Mouse (Mus musculus) heart, embryonic 12.5 days (tissue): ENCODE results near the gene Tbl2. TPM values are rescaled to one million over a fixed set of nuclear protein-coding genes. Genes with fewer than 3 reads are reported as not detected.

Experiments used
- ATAC-seq: fragments of 200-750 bp; cut with Nextera tagmentation; 2 replicates; pipeline ENCODE4 v1.8.0; 2017; ENCODE audit warnings: moderate TSS enrichment, moderate library complexity; ENCODE audit not compliant: insufficient number of reproducible peaks, low FRiP score
- H3K27ac ChIP-seq: fragments of 300-500 bp; sonication (generic); 2 replicates; pipeline ENCODE4 v1.5.1; 2016; ENCODE audit warnings: mild to moderate bottlenecking, moderate library complexity; ENCODE audit not compliant: poor library complexity, severe bottlenecking
- H3K27me3 ChIP-seq: fragments of 300-500 bp; sonication (generic); replicated peaks from 2 replicates; pipeline ENCODE4 v1.6.1; 2016; ENCODE audit warnings: mild to moderate bottlenecking, moderate library complexity
- H3K36me3 ChIP-seq: fragments of 300-500 bp; sonication (generic); 2 replicates; pipeline ENCODE4 v1.6.1; 2016; ENCODE audit warnings: mild to moderate bottlenecking, moderate library complexity
- H3K4me1 ChIP-seq: fragments of 300-500 bp; sonication (generic); replicated peaks from 2 replicates; pipeline ENCODE4 v1.6.1; 2016; ENCODE audit warnings: mild to moderate bottlenecking
- H3K4me2 ChIP-seq: fragments of 300-500 bp; sonication (generic); 2 replicates; pipeline ENCODE4 v1.6.1; 2016; ENCODE audit warnings: mild to moderate bottlenecking, moderate library complexity
- H3K4me3 ChIP-seq: fragments of 300-500 bp; sonication (generic); 2 replicates; pipeline ENCODE4 v1.5.1; 2016; ENCODE audit warnings: mild to moderate bottlenecking
- H3K9ac ChIP-seq: fragments of 300-500 bp; sonication (generic); 2 replicates; pipeline ENCODE4 v1.6.1; 2016; ENCODE audit warnings: mild to moderate bottlenecking, moderate library complexity
- H3K9me3 ChIP-seq: fragments of 300-500 bp; sonication (generic); replicated peaks from 2 replicates; pipeline ENCODE4 v1.6.1; 2016; ENCODE audit warnings: mild to moderate bottlenecking, moderate library complexity
- WGBS: fragments of 180-500 bp; shearing (Covaris S2); methylation state at CpG from one replicate; pipeline ENCODE4 v1.1.7; 2016; 5-methylcytosine and 5-hydroxymethylcytosine counted together
- polyA plus RNA-seq: library from polyadenylated mRNA; unstranded; fragments of >200 nt; fragmentation: Nextera tagmentation; extraction: Ambion mirVana; gene quantifications from 2 replicates; pipeline ENCODE4 v1.2.1, GENCODE M21; 2016

Tbl2 gene
- polyA plus RNA-seq, 1 experiment from 2014 or later = 26.8 TPM

DNA sequence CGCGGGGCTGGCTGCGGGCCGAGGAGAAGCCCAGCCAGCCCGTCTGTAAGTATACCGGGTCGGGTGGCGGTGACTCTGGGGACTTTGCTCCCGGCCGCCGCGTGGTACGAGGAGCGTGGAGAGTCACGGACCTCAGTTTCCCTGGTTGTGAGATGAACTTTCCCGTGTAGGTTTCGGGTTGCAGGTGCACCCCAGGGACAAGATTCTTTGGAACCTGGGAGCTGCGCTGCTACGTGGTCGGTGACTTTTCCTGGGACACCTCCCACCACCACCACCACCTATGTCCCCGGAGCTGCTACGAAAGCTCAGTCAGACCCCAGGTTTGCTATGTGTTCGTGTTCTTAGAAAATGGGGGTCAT is 342 bp downstream of the Tbl2 start:
- Histone ChIP-seq H3K4me2 (peak overlapping the region; percentile 76), H3K27me3 (no peaks in the 10 kb centered on the region), H3K27ac (peak overlapping the region; percentile 62), H3K4me1 (peaks cover 15% of the 10 kb centered on the region), H3K9ac (peak overlapping the region; percentile 91), H3K4me3 (peak overlapping the region; percentile 72), H3K9me3 (no peaks in the 10 kb centered on the region), H3K36me3 (peaks cover 27% of the 10 kb centered on the region)
- ATAC-seq = no peak
- WGBS = under 1% methylated on average over 23 of the region's 23 CpGs

DNA sequence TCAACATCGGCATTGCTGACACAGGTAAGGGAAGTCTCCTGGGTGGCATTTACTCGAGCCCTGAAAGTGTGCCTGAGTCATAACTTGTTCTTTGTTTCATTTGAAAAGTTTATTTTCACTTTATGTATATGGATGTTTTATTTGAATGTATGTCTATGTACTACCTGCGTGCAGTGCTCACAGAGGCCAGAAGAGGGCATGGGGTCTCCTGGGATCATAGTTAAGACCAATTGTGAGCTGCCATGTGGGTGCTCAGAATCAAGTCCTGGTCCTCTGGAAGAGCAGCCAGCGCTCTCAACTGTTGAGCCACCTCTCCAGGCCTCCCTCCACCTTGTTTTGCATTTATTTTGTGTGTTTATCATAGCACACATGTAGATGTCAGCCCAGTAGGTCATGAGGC is 7.0 kb downstream of the Tbl2 start:
- no peak overlapping the region for H3K9ac ChIP-seq
- no peak for ATAC-seq
- H3K4me1 ChIP-seq = peaks cover 4% of the 10 kb centered on the region
- 97% methylated on average over 4 of the region's 4 CpGs for WGBS
- no peak overlapping the region for H3K4me3 ChIP-seq
- no peak overlapping the region for H3K4me2 ChIP-seq
- 0 out of 2 replicates have a peak, but pooled peaks cover 6% of the 10 kb centered on the region for H3K9me3 ChIP-seq
- peaks cover 92% of the 10 kb centered on the region for H3K36me3 ChIP-seq
- no peaks in the 10 kb centered on the region for H3K27me3 ChIP-seq
- H3K27ac ChIP-seq = no peak overlapping the region

DNA sequence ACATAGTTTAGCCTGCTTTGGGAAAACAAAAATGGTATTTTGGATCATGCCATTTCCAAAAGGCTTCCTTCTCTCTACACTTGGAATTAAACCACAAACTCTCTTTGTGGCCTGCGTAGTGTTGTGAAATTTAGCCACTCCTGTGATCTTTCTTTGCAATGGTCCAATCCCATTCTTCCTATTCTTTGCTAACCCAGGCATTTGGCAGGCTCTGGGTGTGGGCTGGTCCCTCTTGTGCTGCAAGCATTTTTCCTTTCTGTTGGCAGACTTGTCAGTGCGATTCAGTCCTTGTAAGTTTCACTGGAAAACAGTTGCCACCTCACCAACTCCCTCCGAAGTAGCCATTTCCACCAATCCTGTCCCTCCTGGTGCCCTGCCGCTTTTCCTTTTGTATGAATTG is 11.8 kb downstream of the Tbl2 start:
- no peaks in the 10 kb centered on the region for H3K27me3 ChIP-seq
- peaks cover 72% of the 10 kb centered on the region for H3K36me3 ChIP-seq
- 0 out of 2 replicates have a peak, but pooled peaks cover 5% of the 10 kb centered on the region for H3K9me3 ChIP-seq
- no peak overlapping the region for H3K9ac ChIP-seq
- no peak overlapping the region for H3K4me3 ChIP-seq
- H3K4me1 ChIP-seq = no peaks in the 10 kb centered on the region
- H3K27ac ChIP-seq = no peak overlapping the region
- no peak for ATAC-seq
- H3K4me2 ChIP-seq = no peak overlapping the region
- 90% methylated on average over 4 of the region's 4 CpGs for WGBS

DNA sequence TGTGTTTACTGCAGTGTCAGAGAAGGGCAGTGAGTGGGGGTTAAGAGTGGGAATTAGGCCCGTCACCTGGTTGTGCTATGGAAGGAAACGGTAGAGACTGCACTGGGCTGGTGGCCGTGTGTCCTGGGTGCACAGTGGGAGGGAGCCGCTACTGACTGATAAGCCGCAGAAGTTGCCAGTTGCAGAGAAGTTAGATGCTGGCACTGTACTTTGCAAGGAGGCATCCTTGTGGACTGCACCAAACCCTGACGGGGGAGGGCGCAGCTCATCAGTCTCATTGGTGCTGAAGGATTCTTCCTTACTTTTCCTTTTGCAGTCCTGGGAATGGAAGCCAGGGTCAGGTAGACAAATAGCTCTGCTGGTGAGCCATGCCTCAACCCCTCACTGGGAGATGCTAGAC is 12.2 kb downstream of the Tbl2 start:
- Histone ChIP-seq H3K4me3 (no peak overlapping the region), H3K27me3 (no peaks in the 10 kb centered on the region), H3K9ac (no peak overlapping the region), H3K27ac (no peak overlapping the region), H3K4me1 (no peaks in the 10 kb centered on the region), H3K9me3 (0 out of 2 replicates have a peak, but pooled peaks cover under 1% of the 10 kb centered on the region), H3K4me2 (no peak overlapping the region), H3K36me3 (peaks cover 68% of the 10 kb centered on the region)
- WGBS = 75% methylated on average over 7 of the region's 7 CpGs
- no peak for ATAC-seq

DNA sequence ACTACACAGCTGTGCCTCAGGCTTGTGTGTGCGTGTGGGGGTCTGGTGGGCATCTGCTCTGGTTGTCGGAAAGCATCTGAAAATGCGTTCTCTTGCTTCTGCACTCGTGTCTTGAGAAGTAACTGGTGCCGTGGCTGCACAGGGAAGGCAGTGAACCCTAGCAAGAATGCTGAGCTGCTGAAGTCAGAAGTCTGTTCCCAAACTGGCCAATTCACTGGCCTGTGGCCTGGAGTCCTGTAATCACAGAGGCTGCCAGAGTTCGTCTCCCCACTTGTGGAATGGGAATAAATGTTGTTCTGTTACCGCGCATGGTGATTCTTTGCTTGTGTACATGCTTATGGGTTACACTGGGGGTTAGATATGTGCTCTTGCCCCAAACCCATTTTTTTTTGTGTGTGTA is 12.9 kb downstream of the Tbl2 start:
- Histone ChIP-seq H3K27me3 (no peaks in the 10 kb centered on the region), H3K9me3 (no peaks in the 10 kb centered on the region), H3K4me1 (no peaks in the 10 kb centered on the region), H3K36me3 (peaks cover 61% of the 10 kb centered on the region), H3K27ac (no peak overlapping the region), H3K9ac (no peak overlapping the region), H3K4me3 (no peak overlapping the region), H3K4me2 (no peak overlapping the region)
- 94% methylated on average over 8 of the region's 8 CpGs for WGBS
- no peak for ATAC-seq

DNA sequence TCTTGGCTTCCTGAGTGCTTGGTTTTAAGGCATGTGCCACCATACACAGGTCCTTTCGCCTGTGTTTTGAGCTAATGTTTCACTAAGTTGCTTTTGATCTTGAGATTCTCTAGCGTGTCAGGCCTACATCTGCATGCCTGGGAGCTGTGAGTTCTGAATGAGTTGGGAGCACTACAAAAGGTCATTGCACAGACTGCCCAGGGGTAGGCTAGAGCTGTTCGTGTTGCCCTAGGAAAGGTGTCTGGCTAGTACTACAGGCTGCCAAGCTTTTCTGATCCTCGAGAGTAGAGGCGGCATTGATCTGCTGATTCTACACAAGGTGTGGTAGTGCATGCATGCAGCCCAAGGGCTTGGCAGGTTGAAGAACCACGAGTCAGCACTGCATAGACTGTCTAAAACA is 13.4 kb downstream of the Tbl2 start:
- Histone ChIP-seq H3K4me1 (no peaks in the 10 kb centered on the region), H3K9me3 (no peaks in the 10 kb centered on the region), H3K9ac (no peak overlapping the region), H3K4me3 (no peak overlapping the region), H3K27ac (no peak overlapping the region), H3K36me3 (peaks cover 57% of the 10 kb centered on the region), H3K4me2 (no peak overlapping the region), H3K27me3 (no peaks in the 10 kb centered on the region)
- 87% methylated on average over 6 of the region's 6 CpGs for WGBS
- ATAC-seq = no peak

DNA sequence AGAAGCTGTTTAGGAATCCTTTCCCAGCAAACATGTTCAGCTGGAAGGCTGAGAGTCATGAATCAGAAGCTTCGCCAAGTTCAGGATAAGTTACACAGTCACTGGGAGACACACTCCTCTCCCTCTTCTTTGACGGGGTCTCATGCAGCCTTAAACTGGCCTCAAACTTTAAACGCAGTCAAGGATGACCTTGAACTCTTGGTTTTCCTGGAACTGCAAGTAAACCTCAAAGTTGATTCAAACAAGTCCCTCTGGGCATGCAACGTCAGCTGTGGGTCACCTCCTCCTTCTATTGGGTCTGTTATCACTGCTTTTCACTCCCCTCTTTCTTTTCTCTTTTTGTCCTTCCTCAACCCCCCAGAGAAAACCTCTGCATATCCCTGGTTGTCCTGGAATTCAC is 17.5 kb downstream of the Tbl2 start:
- 84% methylated on average over 4 of the region's 4 CpGs for WGBS

DNA sequence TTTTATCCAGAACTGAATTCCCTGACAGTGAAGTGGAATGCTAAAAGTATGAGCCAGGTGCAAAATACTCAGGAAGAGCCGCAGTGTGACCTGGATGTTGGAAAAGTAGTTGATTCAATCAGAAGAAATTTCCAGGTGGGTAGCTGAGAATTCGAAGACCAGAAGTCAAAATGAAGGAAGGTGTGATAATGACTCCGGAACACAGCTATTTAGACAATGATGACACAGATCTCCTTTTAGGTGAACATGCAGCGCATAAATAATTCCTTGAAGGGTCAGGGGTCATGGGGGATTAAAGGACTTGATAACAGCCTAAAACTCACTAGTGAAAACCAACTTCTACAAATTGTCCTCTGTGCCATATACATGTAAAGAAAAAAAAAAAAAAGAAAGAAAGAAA is 18.0 kb downstream of the Tbl2 start:
- ATAC-seq = no peak
- no peak overlapping the region for H3K27ac ChIP-seq
- H3K4me3 ChIP-seq = no peak overlapping the region
- peaks cover 23% of the 10 kb centered on the region for H3K36me3 ChIP-seq
- no peak overlapping the region; the same call in 1 of the 2 replicates for H3K4me2 ChIP-seq
- 94% methylated on average over 4 of the region's 4 CpGs for WGBS
- peaks cover 14% of the 10 kb centered on the region for H3K4me1 ChIP-seq
- H3K9me3 ChIP-seq = no peaks in the 10 kb centered on the region
- no peaks in the 10 kb centered on the region for H3K27me3 ChIP-seq
- H3K9ac ChIP-seq = no peak overlapping the region

More for the DNA sequence above, 17.5 kb downstream of the Tbl2 start:
- ATAC-seq = no peak
- Histone ChIP-seq H3K27ac (no peak overlapping the region), H3K36me3 (peaks cover 23% of the 10 kb centered on the region), H3K4me3 (no peak overlapping the region), H3K27me3 (no peaks in the 10 kb centered on the region), H3K9me3 (no peaks in the 10 kb centered on the region), H3K4me1 (peaks cover 14% of the 10 kb centered on the region), H3K4me2 (no peak overlapping the region), H3K9ac (no peak overlapping the region)

DNA sequence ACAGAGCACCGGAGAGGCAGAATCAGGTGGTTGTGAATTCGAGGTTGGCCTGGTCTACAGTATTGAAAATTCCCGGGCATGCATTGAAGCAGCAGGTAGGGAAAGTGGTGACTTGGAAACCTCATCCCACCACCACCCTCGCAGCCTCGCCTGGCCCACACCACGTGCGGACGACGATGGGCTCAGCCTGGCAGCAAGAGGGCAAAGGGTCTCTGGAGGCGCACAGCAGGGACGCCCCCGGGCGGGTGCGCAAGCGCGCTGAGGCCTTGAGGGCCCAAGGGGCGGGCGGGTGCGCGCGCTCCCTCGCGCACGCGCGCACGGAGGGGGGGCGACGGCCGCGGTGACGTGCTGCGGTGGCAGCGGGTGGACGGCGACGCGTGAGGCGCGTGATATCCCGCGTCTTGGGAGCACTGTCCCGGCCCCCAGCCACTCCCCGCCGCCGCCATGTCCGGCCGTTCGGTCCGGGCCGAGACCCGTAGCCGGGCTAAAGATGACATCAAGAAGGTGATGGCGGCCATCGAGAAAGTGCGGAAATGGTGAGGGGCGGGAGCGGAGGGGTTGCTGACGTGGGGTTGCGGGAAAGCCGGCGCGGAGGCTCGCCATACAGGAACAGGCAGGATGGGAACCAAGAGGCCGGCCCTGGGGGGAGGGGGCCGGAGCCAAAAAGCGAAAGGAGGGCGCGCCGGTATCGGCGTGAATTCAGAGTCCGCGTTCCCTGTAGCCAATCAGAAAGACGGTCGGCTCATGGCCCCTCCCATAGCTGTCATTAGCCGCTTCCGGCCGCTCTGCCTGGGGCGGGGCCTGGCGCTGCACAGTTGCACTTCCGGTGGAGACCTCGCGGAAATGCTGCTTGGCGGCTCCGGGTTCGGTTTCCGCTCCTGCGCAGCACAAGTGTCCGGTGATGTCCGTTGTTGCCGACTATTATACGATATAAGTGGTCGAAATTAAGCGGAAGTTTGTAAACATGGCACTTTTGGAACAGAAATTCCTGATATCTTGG is 18.9 kb downstream of the Tbl2 start, which contains the start of gene Bcl7b:
TSS of gene Bcl7b (plus strand) at position 221 of the 1,000 bp plus-strand sequence.
- Histone ChIP-seq H3K27me3 (no peaks in the 10 kb centered on the region), H3K9me3 (no peaks in the 10 kb centered on the region), H3K9ac (peak within 1 kb of the TSS; percentile 90), H3K36me3 (peaks cover 25% of the 10 kb centered on the region), H3K27ac (peak within 1 kb of the TSS; percentile 96), H3K4me1 (peaks cover 14% of the 10 kb centered on the region), H3K4me3 (peak within 1 kb of the TSS; percentile 67), H3K4me2 (peak within 1 kb of the TSS; percentile 87)
- peak; percentile 98 for ATAC-seq
- 2% methylated on average over 95 of the region's 95 CpGs for WGBS

DNA sequence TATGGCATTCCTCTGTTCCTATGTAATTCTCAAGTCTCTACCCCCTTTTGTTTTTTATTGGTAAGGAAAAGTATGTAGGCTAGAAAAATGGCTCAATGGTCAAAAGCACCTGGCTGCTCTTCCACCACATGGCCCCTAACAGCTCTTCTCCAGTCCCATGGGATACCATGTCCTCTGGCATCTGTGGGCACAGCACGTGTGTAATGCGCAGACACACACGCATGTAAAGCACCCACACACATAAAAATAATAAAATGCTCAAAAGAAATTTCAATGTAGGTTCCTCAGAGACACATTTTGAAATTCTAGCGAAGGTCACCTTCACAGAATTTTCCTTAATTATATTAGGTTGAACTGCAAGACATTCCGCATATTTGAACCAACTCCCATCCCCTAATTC is 20.0 kb downstream of the Tbl2 start:
- Histone ChIP-seq H3K4me1 (peaks cover 14% of the 10 kb centered on the region), H3K27me3 (no peaks in the 10 kb centered on the region), H3K4me3 (peak overlapping the region; percentile 67), H3K9ac (peak overlapping the region; percentile 90), H3K4me2 (peak overlapping the region; percentile 87), H3K27ac (peak overlapping the region; percentile 96; the same call in 1 of the 2 replicates), H3K9me3 (no peaks in the 10 kb centered on the region), H3K36me3 (peaks cover 30% of the 10 kb centered on the region)
- ATAC-seq = no peak
- WGBS = 89% methylated on average over 5 of the region's 5 CpGs

DNA sequence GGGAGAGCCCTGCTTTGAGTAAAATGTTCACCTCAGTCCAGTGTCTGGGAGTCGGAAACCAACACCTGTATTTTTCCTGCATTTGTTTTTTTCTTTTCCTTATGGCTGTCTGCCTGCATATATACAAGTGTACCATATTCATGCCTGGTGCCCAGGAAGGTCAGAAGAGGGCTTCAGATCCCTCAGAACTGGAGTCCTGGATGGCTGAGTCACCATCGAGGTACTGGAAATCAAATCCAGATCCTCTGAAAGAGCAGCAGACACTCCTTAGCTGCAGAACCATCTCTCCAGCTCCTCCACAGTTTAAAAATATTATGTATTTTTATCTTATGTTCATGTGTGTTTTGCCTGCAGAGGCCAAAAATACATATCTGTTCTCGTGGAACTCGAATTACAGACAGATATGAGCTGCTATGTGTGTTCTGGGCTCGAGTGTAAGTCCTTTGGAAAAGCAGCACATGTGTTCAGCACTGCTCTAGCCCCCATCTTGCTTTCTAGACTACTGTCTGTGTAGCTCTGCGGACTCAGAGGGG is 22.3 kb downstream of the Tbl2 start:
- WGBS = 92% methylated on average over 6 of the region's 6 CpGs

More for the DNA sequence above, 22.3 kb downstream of the Tbl2 start:
- ATAC-seq = no peak
- Histone ChIP-seq H3K36me3 (peaks cover 47% of the 10 kb centered on the region), H3K27ac (no peak overlapping the region), H3K9me3 (no peaks in the 10 kb centered on the region), H3K4me1 (peaks cover 14% of the 10 kb centered on the region), H3K4me2 (no peak overlapping the region), H3K4me3 (no peak overlapping the region), H3K9ac (0 out of 2 replicates have a peak overlapping the region, but pooled peaks have one; percentile 31), H3K27me3 (no peaks in the 10 kb centered on the region)
